In the genomic region with DNA sequence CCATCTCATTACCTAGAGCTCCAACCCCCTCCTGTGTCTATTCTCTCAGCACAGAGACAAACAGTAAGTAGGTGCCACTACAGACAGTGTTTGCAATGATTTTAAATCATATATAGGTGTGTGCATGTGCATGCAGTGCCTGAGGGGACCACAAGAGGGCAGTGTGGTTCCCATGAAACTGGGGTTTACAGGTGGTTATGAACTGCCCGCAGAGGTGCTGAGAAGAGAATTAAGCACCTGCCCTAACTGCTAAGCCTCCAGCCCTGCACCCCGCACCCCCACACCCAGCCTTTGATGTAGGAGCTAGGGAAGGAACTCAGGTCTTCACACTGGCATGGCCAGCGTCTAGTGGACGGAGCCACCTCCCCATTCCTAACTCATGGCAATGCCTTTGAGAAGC, we compare ENCODE assay signal across 9 mouse cellular contexts. TPM values are rescaled to one million over a fixed set of nuclear protein-coding genes. Genes with fewer than 3 reads are reported as not detected.
DNase-seq lines count a peak whose midpoint lies in the region; ATAC-seq and TF ChIP-seq lines count a peak whose summit lies in the region.
"Had no signal": no experiment of that assay in that cellular context is flagged by ENCODE, and none has a peak within 500 bp of the region (broad histone marks: within the 10 kb centered on the region; RNA-seq: fewer than 3 reads in every experiment).

No protein-coding gene starts in this region.

- 68% methylated on average over 4 of the region's 4 CpGs for WGBS in cerebellum, adult 2 months
- WGBS in kidney, postnatal 0 days: 74% methylated on average over 4 of the region's 4 CpGs

- no peak overlapping the region for H3K27ac ChIP-seq in cerebellum, adult 2 months (ENCODE audit: insufficient read depth, low read length)
- no peak overlapping the region for H3K27ac ChIP-seq in kidney, postnatal 0 days

- peak; percentile 61 for TF ChIP-seq CTCF in cerebellum, adult 2 months (IDR thresholded peaks at IDR 0.05; ENCODE audit: borderline replicate concordance, insufficient read depth, low read depth, low read length)
- TF ChIP-seq CTCF in kidney, postnatal 0 days (IDR thresholded peaks at IDR 0.05; ENCODE audit: low read depth): peak; percentile 83

- no peak overlapping the region for H3K4me3 ChIP-seq in cerebellum, adult 2 months (replicated peaks; ENCODE audit: insufficient read depth, low read depth, low read length)
- no peak overlapping the region for H3K4me3 ChIP-seq in kidney, postnatal 0 days (replicated peaks; ENCODE audit: low read depth, low read length)

- no peak for ATAC-seq in kidney, postnatal 0 days (replicated peaks; ENCODE audit: low FRiP score, low read depth)
- ATAC-seq in neutrophil, adult 5-6 weeks (ENCODE audit: extremely low read depth, insufficient number of reproducible peaks, low FRiP score, poor library complexity, severe bottlenecking): 0 out of 2 replicates have a peak, but pooled peaks have one; percentile 34

- H3K4me2 ChIP-seq in kidney, postnatal 0 days (ENCODE audit: low read length): no peak overlapping the region

- DNase-seq in cerebellum, adult 2 months: peak in 1 of 2 experiments; percentile 31
- no peak for DNase-seq in cerebellum, adult 9-11 months
- peak; percentile 43 to 45 for DNase-seq in layer of hippocampus, postnatal 10 days (ENCODE audit: low spot score in 2 of 2)
- no peak for DNase-seq in layer of hippocampus, postnatal 36 days
- peak; percentile 51 for DNase-seq in adrenal gland, postnatal 25 days
- peak; percentile 40 for DNase-seq in kidney, postnatal 0 days (ENCODE audit: low spot score)
- peak; percentile 43 to 53 for DNase-seq in urinary bladder, postnatal 36 days (ENCODE audit: low spot score in 2 of 2)

- H3K36me3 ChIP-seq in kidney, postnatal 0 days (ENCODE audit: insufficient read depth, low read length): no peaks in the 10 kb centered on the region

- no peaks in the 10 kb centered on the region for H3K4me1 ChIP-seq in cerebellum, adult 2 months (ENCODE audit: control insufficient read depth, insufficient read depth, low read length)
- no peaks in the 10 kb centered on the region for H3K4me1 ChIP-seq in kidney, postnatal 0 days (replicated peaks; ENCODE audit: insufficient read depth, low read length)

- no peaks in the 10 kb centered on the region for H3K27me3 ChIP-seq in cerebellum, adult 2 months (ENCODE audit: control insufficient read depth, insufficient read depth, low read length)
- no peaks in the 10 kb centered on the region for H3K27me3 ChIP-seq in kidney, postnatal 0 days (ENCODE audit: insufficient read depth, low read length)

- no peak for TF ChIP-seq POLR2A in cerebellum, adult 2 months (IDR thresholded peaks at IDR 0.05; ENCODE audit: borderline replicate concordance, insufficient read depth, low read length)

- H3K9me3 ChIP-seq in kidney, postnatal 0 days (replicated peaks; ENCODE audit: low read length): no peaks in the 10 kb centered on the region

- no peak overlapping the region for H3K9ac ChIP-seq in kidney, postnatal 0 days (ENCODE audit: low read depth, low read length)

RNA-seq across cellular contexts. Expression of a gene that starts 1.5 kb away (rescaled TPM):
- 1.9 and 2.0 TPM in 2 replicates for polyA plus RNA-seq in cerebellum, adult 2 months (2012; rRNA removed)
- total RNA-seq in layer of hippocampus, postnatal 10 days (2021): under 1 TPM; 0.40 to 0.43 TPM
- 1 to 10 TPM; 1.8 to 1.9 TPM for total RNA-seq in layer of hippocampus, postnatal 36 days (2021)
- total RNA-seq in adrenal gland, postnatal 25 days (2021): 1.6 and 3.2 TPM in 2 replicates
- 6.0 and 6.3 TPM in 2 replicates for polyA plus RNA-seq in kidney, postnatal 0 days (2015; fragmentation: Nextera tagmentation; extraction: Ambion mirVana)
- total RNA-seq in neutrophil, adult 5-6 weeks (2017): 1.7 TPM in 2 replicates

RNA-seq across cellular contexts. Expression of a gene that starts 13.7 kb away (rescaled TPM):
- 0.21 and 0.25 TPM in 2 replicates for polyA plus RNA-seq in cerebellum, adult 2 months (2012; rRNA removed)
- 1 to 10 TPM in 1 of 2 experiments, not detected in 1; 1.2 TPM for total RNA-seq in layer of hippocampus, postnatal 10 days (2021)
- total RNA-seq in layer of hippocampus, postnatal 36 days (2021): not detected
- total RNA-seq in adrenal gland, postnatal 25 days (2021): 2.2 TPM in 1 of 2 replicates, not detected in the other
- 3.9 and 4.5 TPM in 2 replicates for polyA plus RNA-seq in kidney, postnatal 0 days (2015; fragmentation: Nextera tagmentation; extraction: Ambion mirVana)
- not detected in 2 replicates for total RNA-seq in neutrophil, adult 5-6 weeks (2017)

RNA-seq across cellular contexts. Expression of a gene that starts 18.0 kb away (rescaled TPM):
- 58.8 and 63.7 TPM in 2 replicates for polyA plus RNA-seq in cerebellum, adult 2 months (2012; rRNA removed)
- 10 to 100 TPM; 29.1 to 30.6 TPM for total RNA-seq in layer of hippocampus, postnatal 10 days (2021)
- 10 to 100 TPM; 23.9 to 29.3 TPM for total RNA-seq in layer of hippocampus, postnatal 36 days (2021)
- total RNA-seq in adrenal gland, postnatal 25 days (2021): 47.5 and 53.5 TPM in 2 replicates
- polyA plus RNA-seq in kidney, postnatal 0 days (2015; fragmentation: Nextera tagmentation; extraction: Ambion mirVana): 84.4 and 86.9 TPM in 2 replicates
- 20.6 and 29.4 TPM in 2 replicates for total RNA-seq in neutrophil, adult 5-6 weeks (2017)

RNA-seq across cellular contexts. Expression of a gene that starts 49.8 kb away (rescaled TPM):
- 0.11 and 0.13 TPM in 2 replicates for polyA plus RNA-seq in cerebellum, adult 2 months (2012; rRNA removed)
- under 1 TPM; 0.23 to 0.38 TPM for total RNA-seq in layer of hippocampus, postnatal 10 days (2021)
- total RNA-seq in layer of hippocampus, postnatal 36 days (2021): under 1 TPM; 0.10 to 0.33 TPM
- 0.73 and 0.86 TPM in 2 replicates for total RNA-seq in adrenal gland, postnatal 25 days (2021)
- polyA plus RNA-seq in kidney, postnatal 0 days (2015; fragmentation: Nextera tagmentation; extraction: Ambion mirVana): 2.2 and 2.4 TPM in 2 replicates
- total RNA-seq in neutrophil, adult 5-6 weeks (2017): 1.4 and 1.7 TPM in 2 replicates
- polyA plus RNA-seq: neural tube, embryonic 14.5 days had no signal

RNA-seq across cellular contexts. Expression of a gene that starts 50.5 kb away (rescaled TPM):
- 0.19 and 0.25 TPM in 2 replicates for polyA plus RNA-seq in cerebellum, adult 2 months (2012; rRNA removed)
- under 1 TPM in 1 of 2 experiments, not detected in 1; 0.94 TPM for total RNA-seq in layer of hippocampus, postnatal 10 days (2021)
- not detected for total RNA-seq in layer of hippocampus, postnatal 36 days (2021)
- total RNA-seq in adrenal gland, postnatal 25 days (2021): not detected in 2 replicates
- 0.45 and 0.47 TPM in 2 replicates for polyA plus RNA-seq in kidney, postnatal 0 days (2015; fragmentation: Nextera tagmentation; extraction: Ambion mirVana)
- total RNA-seq in neutrophil, adult 5-6 weeks (2017): not detected in 2 replicates

Comparison
In these comparisons a context has a peak if more than half of its experiments do, and no peak if none do; other contexts are left out.
1. DNase-seq: peak in layer of hippocampus, postnatal 10 days (2 of 2), adrenal gland, postnatal 25 days (single experiment), kidney, postnatal 0 days (single experiment) and urinary bladder, postnatal 36 days (2 of 2); none in cerebellum, adult 9-11 months (single experiment) and layer of hippocampus, postnatal 36 days (0 of 2).